In genomic region chr19:46762992-46763342, GRCm38 (mm10) we compare ENCODE assay signal across 8 mouse cellular contexts. TPM values are rescaled to one million over a fixed set of nuclear protein-coding genes. Genes with fewer than 3 reads are reported as not detected.
DNase-seq lines count a peak whose midpoint lies in the region; ATAC-seq and TF ChIP-seq lines count a peak whose summit lies in the region.

No protein-coding gene starts in this region.

- ATAC-seq in frontal cortex, adult (ENCODE audit: low TSS enrichment): no peak
- ATAC-seq in lung, embryonic 16.5 days (ENCODE audit: low read depth): no peak

- H3K9ac ChIP-seq in lung, embryonic 16.5 days (ENCODE audit: low read length): peak overlapping the region; percentile 86

- peaks cover 6% of the 10 kb centered on the region for H3K4me1 ChIP-seq in spleen, adult 2 months (ENCODE audit: control insufficient read depth, insufficient read depth, insufficient read length)
- H3K4me1 ChIP-seq in lung, embryonic 16.5 days (replicated peaks; ENCODE audit: control insufficient read depth, insufficient read depth, low read length): peaks cover 21% of the 10 kb centered on the region

- H3K27me3 ChIP-seq in spleen, adult 2 months (ENCODE audit: control insufficient read depth, insufficient read depth, low read length): peaks cover 8% of the 10 kb centered on the region
- H3K27me3 ChIP-seq in lung, embryonic 16.5 days (ENCODE audit: control insufficient read depth, insufficient read depth, low read depth, low read length): peaks cover 10% of the 10 kb centered on the region

- no peak for TF ChIP-seq POLR2A in spleen, adult 2 months (IDR thresholded peaks at IDR 0.05; ENCODE audit: low read depth, low read length)

- H3K9me3 ChIP-seq in lung, embryonic 16.5 days (ENCODE audit: control insufficient read depth, low read length): no peaks in the 10 kb centered on the region

- H3K36me3 ChIP-seq in spleen, adult 2 months (ENCODE audit: control insufficient read depth, insufficient read depth, low read length): no peaks in the 10 kb centered on the region
- H3K36me3 ChIP-seq in lung, embryonic 16.5 days (ENCODE audit: control insufficient read depth, insufficient read depth, low read length): no peaks in the 10 kb centered on the region

- H3K4me3 ChIP-seq in spleen, adult 2 months (ENCODE audit: extremely low read depth, insufficient read depth, insufficient read length): peak overlapping the region; percentile 94
- H3K4me3 ChIP-seq in lung, embryonic 16.5 days (ENCODE audit: low read length): peak overlapping the region; percentile 92

- peak overlapping the region; percentile 96 for H3K4me2 ChIP-seq in lung, embryonic 16.5 days (ENCODE audit: low read depth, low read length)

- DNase-seq in frontal cortex, postnatal 36 days (ENCODE audit: low spot score in 2 of 2): peak; percentile 20 to 39
- no peak for DNase-seq in spleen, adult 2 months (ENCODE audit: low read depth in 1 of 2, low spot score in 2 of 2)
- DNase-seq in spleen, postnatal 36 days (ENCODE audit: low spot score in 2 of 2): no peak
- peak; percentile 12 for DNase-seq in heart, postnatal 4 days
- DNase-seq in Muller cell, postnatal 12 days (ENCODE audit: inconsistent ontology term): no peak
- no peak for DNase-seq in ovary, postnatal 10 days (ENCODE audit: low spot score)

- no peak overlapping the region for H3K27ac ChIP-seq in spleen, adult 2 months (ENCODE audit: insufficient read depth, low read length)
- H3K27ac ChIP-seq in lung, embryonic 16.5 days (ENCODE audit: low read length): no peak overlapping the region

- 13% methylated on average over 19 of the region's 19 CpGs for WGBS in spleen, adult 2 months
- 2% methylated on average over 19 of the region's 19 CpGs for WGBS in lung, embryonic 16.5 days

- TF ChIP-seq CTCF in spleen, adult 2 months (IDR thresholded peaks at IDR 0.05; ENCODE audit: extremely low read depth, insufficient read depth, insufficient read length, insufficient replicate concordance): no peak

RNA-seq across cellular contexts. Expression of gene Cnnm2, which starts 1.6 kb away (rescaled TPM):
- polyA plus RNA-seq in spleen, adult 2 months (2012; rRNA removed): 5.5 and 7.7 TPM in 2 replicates
- total RNA-seq in heart, postnatal 4 days (2021): 1 to 10 TPM; 7.1 to 7.4 TPM
- 2.5 and 2.6 TPM in 2 replicates for polyA plus RNA-seq in lung, embryonic 16.5 days (2015; fragmentation: Nextera tagmentation; extraction: Ambion mirVana)

RNA-seq across cellular contexts. Expression of gene As3mt, which starts 55.7 kb away (rescaled TPM):
- polyA plus RNA-seq in spleen, adult 2 months (2012; rRNA removed): 5.6 and 6.0 TPM in 2 replicates
- total RNA-seq in heart, postnatal 4 days (2021): 10 to 100 TPM; 57.5 to 59.1 TPM
- 34.8 and 35.1 TPM in 2 replicates for polyA plus RNA-seq in lung, embryonic 16.5 days (2015; fragmentation: Nextera tagmentation; extraction: Ambion mirVana)

Comparison
In these comparisons a context has a peak if more than half of its experiments do, and no peak if none do; other contexts are left out.
1. DNase-seq: peak in frontal cortex, postnatal 36 days (2 of 2) and heart, postnatal 4 days (single experiment); none in spleen, adult 2 months (0 of 2), spleen, postnatal 36 days (0 of 2), Muller cell, postnatal 12 days (single experiment) and ovary, postnatal 10 days (single experiment).